Mouse (Mus musculus): ENCODE results near the gene Mamstr.

DNA sequence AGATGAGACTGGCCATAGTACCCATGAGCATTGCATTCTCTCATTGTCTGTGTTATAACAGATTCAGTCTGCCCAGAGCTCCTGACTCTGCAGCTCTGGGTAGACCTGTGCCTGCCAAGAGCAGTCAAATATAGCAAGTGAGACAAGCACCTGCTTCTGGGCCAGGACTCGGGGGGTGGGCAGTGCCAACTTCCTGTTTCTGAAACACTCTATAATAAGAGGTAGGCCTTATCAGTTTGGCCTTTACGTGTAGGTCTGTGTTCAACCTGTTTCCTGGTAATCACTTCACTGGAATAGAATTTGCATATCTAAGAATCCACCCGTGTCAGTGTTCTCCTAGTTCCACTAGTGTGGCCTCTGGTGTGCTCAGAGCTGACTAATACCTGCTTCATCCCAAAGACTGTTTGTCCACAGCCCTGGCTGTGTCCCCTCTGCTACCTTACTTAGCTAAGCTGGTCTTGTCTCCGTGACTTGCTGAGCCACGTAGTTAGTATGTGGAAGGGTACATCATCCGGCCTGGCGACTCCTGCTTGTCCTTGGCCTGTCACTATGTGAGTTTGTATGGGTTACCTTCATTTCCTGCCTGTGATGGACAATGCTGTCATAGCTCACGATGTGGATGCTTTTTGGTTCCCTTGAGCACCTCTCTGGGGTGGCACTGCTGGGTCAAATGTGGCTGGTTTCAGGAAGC is 41.4 kb downstream of the Mamstr start:
- no peak for TF ChIP-seq CTCF (IDR thresholded peaks at IDR 0.05; ENCODE audit: control insufficient read depth, insufficient read depth, insufficient read length)
- no peak for TF ChIP-seq MAX (IDR thresholded peaks at IDR 0.05)
- TF ChIP-seq MYOG (IDR thresholded peaks at IDR 0.05; ENCODE audit: control insufficient read depth, extremely low read depth, insufficient read length): no peak
- TF ChIP-seq CEBPB (IDR thresholded peaks at IDR 0.05; ENCODE audit: low read depth): no peak
- TF ChIP-seq MYOD1 (IDR thresholded peaks at IDR 0.05; ENCODE audit: control insufficient read depth, insufficient read length, low read depth): no peak
